Mouse (Mus musculus): Measurements from ENCODE around the gene Timm10b.
A peak's percentile ranks its signal among the peaks of the same experiment; 100 is the strongest.

Timm10b gene

DNA sequence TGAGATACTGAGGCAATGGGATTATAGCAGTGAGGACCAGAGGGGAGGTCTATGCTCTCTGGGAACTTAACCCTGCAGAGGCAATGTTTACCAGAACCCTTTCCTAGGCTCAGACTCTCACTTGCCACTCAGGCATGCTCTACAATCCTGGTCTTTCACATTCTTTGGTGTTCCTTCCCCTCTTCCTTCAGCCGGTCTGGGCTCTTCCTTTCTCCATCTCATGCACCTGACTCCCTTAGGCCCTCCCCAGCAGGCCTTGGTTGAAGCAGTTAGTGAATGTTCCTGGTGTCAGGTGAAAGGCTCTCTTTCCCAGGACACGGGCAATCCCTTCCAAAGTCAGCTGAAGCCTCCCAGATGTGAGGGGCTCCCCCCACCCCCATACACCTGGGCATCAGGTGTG, at the start of gene Timm10b:
Gene Timm10b (plus strand): TSS at position 301 of the 400 bp plus-strand sequence.
- DNase-seq (ENCODE audit: low spot score in 2 of 2) = no peak

DNA sequence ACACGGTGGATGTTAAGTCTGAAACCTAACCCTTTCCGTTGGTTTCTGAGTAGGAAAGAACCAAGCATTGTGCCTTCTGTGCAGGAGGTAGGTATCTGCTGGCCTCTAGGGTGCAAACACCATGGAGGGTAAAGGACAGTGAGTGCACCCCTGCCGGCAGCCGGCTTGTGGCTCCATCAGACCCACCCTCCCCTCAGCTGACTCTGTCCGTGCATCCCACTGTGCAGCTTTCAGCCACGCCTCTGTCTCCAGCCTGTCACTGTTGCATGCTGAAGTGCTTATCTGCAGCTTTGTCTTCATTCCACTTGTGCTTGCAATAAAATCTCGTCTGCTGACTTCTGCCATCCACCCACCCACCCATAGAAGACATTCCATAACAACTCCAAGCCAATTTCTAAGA, 49.8 kb upstream of the Timm10b start:
- DNase-seq (ENCODE audit: low spot score in 2 of 2) = no peak

- peak in 1 of 2 experiments; percentile 40 for DNase-seq (ENCODE audit: low spot score in 2 of 2)
These were observed 36.8 kb upstream of the Timm10b start for GRCm38 (mm10) chr7:105602860-105603623.

DNA sequence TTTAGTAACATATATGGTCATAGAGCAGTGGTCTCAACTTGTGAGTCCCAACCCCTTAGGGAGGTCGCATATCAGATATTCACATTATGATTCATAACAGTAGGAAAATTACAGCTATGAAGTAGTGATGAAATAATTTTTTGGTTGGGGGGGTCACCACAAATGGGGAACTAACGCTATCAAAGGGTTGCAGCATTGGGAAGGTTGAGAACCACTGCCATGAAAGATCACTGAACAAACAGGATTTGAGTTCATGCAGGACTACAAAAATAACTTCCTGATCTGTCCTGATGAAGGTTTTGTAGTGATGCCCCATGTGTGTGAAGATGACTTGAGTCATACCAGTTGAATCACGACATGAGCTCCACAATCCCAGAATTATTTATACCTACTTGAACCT, 31.4 kb upstream of the Timm10b start:
- DNase-seq (ENCODE audit: low spot score in 2 of 2) = no peak

DNA sequence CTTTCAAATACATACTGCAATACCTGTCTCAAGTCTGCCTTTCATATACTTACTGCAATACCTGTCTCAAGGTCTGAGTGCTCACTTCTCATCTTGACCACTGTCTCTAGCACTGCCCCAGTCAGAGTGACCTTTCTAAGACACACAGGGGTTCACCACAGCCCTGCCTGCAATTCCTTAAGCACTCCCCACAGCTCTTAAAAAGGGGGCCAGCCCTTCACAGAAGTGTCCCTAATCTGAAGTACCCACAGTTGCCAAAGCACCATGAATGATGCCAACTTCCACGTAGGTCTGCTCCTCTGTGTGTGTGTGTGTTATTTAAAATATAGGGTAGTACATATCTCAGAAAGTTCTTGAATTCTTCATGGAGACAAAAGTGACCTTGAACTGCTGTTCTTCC, 28.1 kb upstream of the Timm10b start:
- DNase-seq (ENCODE audit: low spot score in 2 of 2) = no peak

DNA sequence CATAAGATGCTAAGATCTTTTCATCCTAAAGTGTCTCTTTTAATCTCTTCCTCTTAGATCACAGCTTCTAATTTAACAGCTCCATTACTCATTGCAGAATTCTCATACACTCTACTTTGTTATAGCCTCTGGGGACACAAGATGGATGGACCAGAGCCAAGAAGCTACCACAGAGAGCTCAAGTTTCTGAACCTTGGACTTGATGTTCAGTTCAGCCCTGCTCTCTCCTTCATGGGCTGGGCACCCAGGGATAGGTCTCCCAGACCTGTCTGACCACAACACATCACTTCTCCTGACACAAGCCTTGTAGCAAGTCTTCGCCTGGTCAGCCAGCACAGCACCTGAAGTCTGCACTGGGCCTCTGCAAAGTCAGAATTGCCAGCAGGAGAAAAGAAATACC, 25.5 kb upstream of the Timm10b start:
- DNase-seq (ENCODE audit: low spot score in 2 of 2) = no peak

GRCm38 (mm10) chr7:105615720-105616119, 24.1 kb upstream of the Timm10b start:
- DNase-seq (ENCODE audit: low spot score in 2 of 2) = no peak

- DNase-seq (ENCODE audit: low spot score in 2 of 2) = no peak
These were observed 23.3 kb upstream of the Timm10b start for GRCm38 (mm10) chr7:105616561-105616960.

DNA sequence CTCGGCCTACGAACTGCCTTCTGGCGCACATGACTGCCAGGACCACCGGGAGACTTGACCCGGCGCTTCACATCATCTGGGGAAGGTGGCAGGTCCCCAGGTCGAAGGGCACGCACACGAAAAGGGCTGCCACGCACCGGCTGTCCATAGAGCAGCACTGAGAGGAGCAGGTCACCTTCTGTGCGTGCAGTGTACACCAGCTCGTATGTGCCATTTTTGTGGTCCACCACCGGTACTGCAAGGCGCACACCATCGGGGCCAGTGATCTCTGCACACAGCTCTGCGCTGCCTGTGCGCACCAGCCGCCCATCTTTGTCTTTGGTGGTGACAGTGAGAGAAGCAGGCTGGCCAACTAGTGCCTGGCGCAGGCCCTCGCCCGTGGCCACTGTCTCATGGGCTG, 22.0 kb upstream of the Timm10b start:
- no peak for DNase-seq (ENCODE audit: low spot score in 2 of 2)

GRCm38 (mm10) chr7:105619701-105620100, 20.2 kb upstream of the Timm10b start:
- no peak for DNase-seq (ENCODE audit: low spot score in 2 of 2)

- no peak for DNase-seq (ENCODE audit: low spot score in 2 of 2)
These were observed 18.8 kb upstream of the Timm10b start for GRCm38 (mm10) chr7:105621053-105621452.

GRCm38 (mm10) chr7:105621646-105622292, 18.1 kb upstream of the Timm10b start:
- DNase-seq (ENCODE audit: low spot score in 2 of 2) = no peak

GRCm38 (mm10) chr7:105625397-105625796, 14.5 kb upstream of the Timm10b start:
- DNase-seq (ENCODE audit: low spot score in 2 of 2) = no peak

DNA sequence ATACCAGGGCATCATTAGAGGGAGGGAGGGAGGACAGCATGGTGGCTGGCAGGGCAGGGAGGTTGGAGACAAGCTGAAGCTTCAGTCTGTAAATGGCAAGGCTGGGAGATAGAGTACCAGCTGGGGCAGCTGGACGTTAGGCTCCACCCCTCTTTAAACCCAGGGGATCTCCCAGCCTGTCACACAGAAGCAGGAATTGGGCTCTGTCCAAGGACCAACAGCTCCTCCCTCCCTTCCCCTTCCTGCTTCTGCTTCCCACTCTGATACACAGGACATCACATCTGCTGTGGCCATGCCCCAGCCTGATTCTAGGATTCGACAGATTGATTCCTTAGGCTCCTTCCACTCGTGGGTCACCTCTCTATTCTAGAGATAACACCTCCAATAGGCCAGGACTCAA, 11.2 kb upstream of the Timm10b start:
- DNase-seq (ENCODE audit: low spot score in 2 of 2) = no peak

GRCm38 (mm10) chr7:105632551-105632972, 7.3 kb upstream of the Timm10b start:
- no peak for DNase-seq (ENCODE audit: low spot score in 2 of 2)

GRCm38 (mm10) chr7:105633127-105633800, 6.6 kb upstream of the Timm10b start, which contains the start of gene Trim3:
TSS of gene Trim3 (minus strand) at chr7:105633571.
- DNase-seq (ENCODE audit: low spot score in 2 of 2) = peak; percentile 67 to 75

DNA sequence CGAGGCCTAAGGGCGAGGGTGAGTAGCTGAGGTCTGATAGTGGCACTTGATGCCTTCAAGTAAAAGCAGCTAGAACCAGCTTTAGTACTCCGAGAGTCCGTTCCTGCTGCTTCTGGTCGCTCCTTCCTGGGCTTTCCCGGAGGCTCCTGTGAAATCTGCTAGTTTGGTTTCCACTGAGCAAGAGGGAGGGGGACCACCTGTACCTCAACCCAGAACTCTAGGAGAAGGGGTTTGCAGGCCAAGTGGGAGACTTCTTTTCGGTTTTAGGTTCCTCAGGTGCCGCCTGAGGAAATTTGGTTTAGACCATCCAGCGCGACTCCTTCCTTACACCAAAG, 6.1 kb upstream of the Timm10b start:
- DNase-seq (ENCODE audit: low spot score in 2 of 2) = no peak

DNA sequence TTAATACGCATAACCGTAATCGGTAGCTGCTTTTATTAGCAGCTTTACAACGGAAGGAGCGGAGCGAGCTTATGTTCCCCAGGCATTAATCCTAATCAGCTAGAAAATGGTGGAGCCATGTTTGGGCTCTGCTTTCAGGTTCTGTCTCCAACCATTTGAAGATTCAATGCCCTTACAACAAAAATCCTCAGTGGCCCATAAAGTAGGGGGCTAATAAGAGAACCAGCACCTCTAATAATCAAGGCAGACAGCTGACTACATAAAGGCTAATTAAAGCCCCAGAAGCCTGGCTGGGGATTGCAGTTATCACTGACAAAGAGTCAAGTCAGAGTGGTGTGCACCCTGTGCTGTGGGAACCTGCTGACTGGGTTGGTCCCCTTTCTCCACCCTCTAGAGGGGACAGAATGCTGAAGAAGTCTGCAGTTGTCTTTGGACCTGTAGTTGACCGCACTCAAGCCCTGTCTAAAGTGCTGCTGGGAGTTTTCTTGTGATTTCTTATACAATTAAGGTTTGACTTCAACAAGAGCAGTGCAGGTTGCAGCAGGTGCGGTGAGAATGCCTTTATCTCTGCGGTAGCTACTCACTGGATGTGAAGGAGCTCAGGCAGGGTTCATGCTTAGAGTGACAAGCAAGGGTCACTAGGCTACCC, 5.5 kb upstream of the Timm10b start:
- no peak for DNase-seq (ENCODE audit: low spot score in 2 of 2)

GRCm38 (mm10) chr7:105635726-105636125, 4.1 kb upstream of the Timm10b start:
- DNase-seq (ENCODE audit: low spot score in 2 of 2) = no peak

DNA sequence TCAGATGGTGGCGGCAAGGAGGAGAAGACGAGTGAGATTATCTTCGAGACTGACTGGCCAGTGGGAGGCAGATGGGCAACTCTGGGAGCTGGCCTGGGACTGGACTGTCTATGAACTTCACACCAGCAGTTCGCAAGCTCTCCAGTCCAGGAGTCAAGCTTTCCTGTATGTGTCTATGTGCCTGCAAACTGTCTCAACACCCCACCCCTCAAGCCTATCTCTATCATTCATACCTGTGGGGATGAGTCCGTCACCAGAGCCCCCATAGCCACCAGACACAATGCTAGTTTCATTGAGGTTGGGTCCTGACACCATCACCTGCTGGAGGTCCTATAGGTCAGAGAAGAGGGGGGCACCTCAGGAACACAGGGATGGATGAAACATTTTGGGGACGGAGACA, 1.1 kb upstream of the Timm10b start:
- DNase-seq (ENCODE audit: low spot score in 2 of 2) = no peak

DNA sequence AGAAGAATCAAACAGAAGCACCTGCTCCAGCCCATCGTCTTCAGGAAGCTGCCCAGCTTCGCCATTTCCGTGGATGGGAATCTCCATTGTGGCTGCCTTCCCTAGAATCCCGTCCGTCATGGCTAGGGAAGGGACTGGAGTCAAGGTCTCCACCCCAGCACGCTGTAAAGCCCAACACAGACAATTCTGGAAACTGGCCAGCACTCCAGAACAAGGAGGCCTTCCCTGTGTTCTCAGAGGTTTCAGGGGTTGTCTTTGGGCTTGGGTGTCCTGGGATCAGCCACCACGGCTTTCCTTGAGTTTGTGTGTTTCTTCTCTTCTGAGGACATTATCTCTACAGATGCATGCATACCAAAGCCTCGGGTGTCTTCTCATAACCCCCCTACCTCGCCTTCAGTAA, 552 bp upstream of the Timm10b start:
- DNase-seq (ENCODE audit: low spot score in 2 of 2) = no peak

- DNase-seq (ENCODE audit: low spot score in 2 of 2) = peak; percentile 96
These were observed 507 bp downstream of the Timm10b start, which contains the start of the genes Arfip2 and Gm45799 for GRCm38 (mm10) chr7:105640233-105640893. TSS of gene Arfip2 (minus strand) at chr7:105640416. TSS of gene Gm45799 (plus strand) at chr7:105640552.
